Mouse (Mus musculus): ENCODE measurements at regions not wholly inside any gene's neighbourhood (a gene's known extent, or its start where the extent isn't known, plus 50 kb on each side); places are given as distances from the start of the nearest gene placed in this dataset.

GRCm38 (mm10) chr4:87662876-87663275 is 370.3 kb downstream of the Mllt3 start:
- DNase-seq, result no peak

GRCm38 (mm10) chr4:87658316-87658715 is 374.8 kb downstream of the Mllt3 start:
- no peak for DNase-seq

- no peak for DNase-seq
Measured at GRCm38 (mm10) chr4:87657855-87658254, 375.3 kb downstream of the Mllt3 start.

- no peak for DNase-seq
Measured at GRCm38 (mm10) chr4:87653440-87654165, 379.6 kb downstream of the Mllt3 start.

- no peak for DNase-seq
Measured at GRCm38 (mm10) chr4:87652314-87652934, 380.7 kb downstream of the Mllt3 start.

- no peak for DNase-seq
Measured at GRCm38 (mm10) chr4:87651275-87651674, 381.9 kb downstream of the Mllt3 start.

- DNase-seq, result no peak
Measured at GRCm38 (mm10) chr4:87650837-87651236, 382.3 kb downstream of the Mllt3 start.

GRCm38 (mm10) chr4:87650393-87650792 is 382.8 kb downstream of the Mllt3 start:
- no peak for DNase-seq

GRCm38 (mm10) chr4:87648919-87649318 is 384.2 kb downstream of the Mllt3 start:
- DNase-seq, result no peak

GRCm38 (mm10) chr4:87647932-87648911 is 384.9 kb downstream of the Mllt3 start:
- no peak for DNase-seq

- no peak for DNase-seq
Measured at GRCm38 (mm10) chr4:87642002-87642401, 391.2 kb downstream of the Mllt3 start.

- DNase-seq, result no peak
Measured at GRCm38 (mm10) chr4:87641551-87641950, 391.6 kb downstream of the Mllt3 start.

- no peak for DNase-seq
Measured at GRCm38 (mm10) chr4:87638380-87638646, 394.9 kb downstream of the Mllt3 start.

GRCm38 (mm10) chr4:87637629-87638379 is 395.4 kb downstream of the Mllt3 start:
- no peak for DNase-seq

GRCm38 (mm10) chr4:87611116-87611515 is 380.8 kb upstream of the Slc24a2 start:
- DNase-seq, result no peak

GRCm38 (mm10) chr4:87593644-87594043 is 363.4 kb upstream of the Slc24a2 start:
- no peak for DNase-seq

GRCm38 (mm10) chr4:87590797-87591196 is 360.5 kb upstream of the Slc24a2 start:
- DNase-seq, result no peak

GRCm38 (mm10) chr4:87578164-87578563 is 347.9 kb upstream of the Slc24a2 start:
- no peak for DNase-seq

GRCm38 (mm10) chr4:87570950-87571349 is 340.7 kb upstream of the Slc24a2 start:
- DNase-seq, result no peak

- DNase-seq, result no peak
Measured at GRCm38 (mm10) chr4:87570470-87570891, 340.2 kb upstream of the Slc24a2 start.

GRCm38 (mm10) chr4:87566616-87567015 is 336.3 kb upstream of the Slc24a2 start:
- DNase-seq, result no peak

GRCm38 (mm10) chr4:87554912-87555311 is 324.6 kb upstream of the Slc24a2 start:
- no peak for DNase-seq
